32 mouse cellular contexts compared by ENCODE assay signal in genomic region chr4:103335134-103335533, GRCm38 (mm10). TPM values are rescaled to one million over a fixed set of nuclear protein-coding genes. Genes with fewer than 3 reads are reported as not detected.
DNase-seq lines count a peak whose midpoint lies in the region; ATAC-seq and TF ChIP-seq lines count a peak whose summit lies in the region.
"Had no signal": no experiment of that assay in that cellular context is flagged by ENCODE, and none has a peak within 500 bp of the region (broad histone marks: within the 10 kb centered on the region; RNA-seq: fewer than 3 reads in every experiment).

No protein-coding gene starts in this region.

- no peaks in the 10 kb centered on the region for H3K79me2 ChIP-seq in liver, adult 2 months (ENCODE audit: control insufficient read depth, insufficient read depth, low read length)

- peak; percentile 78 for TF ChIP-seq EP300 in liver, postnatal 0 days (IDR thresholded peaks at IDR 0.05; ENCODE audit: low read depth)

- H3K9me3 ChIP-seq in liver, embryonic 12.5 days (replicated peaks) = no peaks in the 10 kb centered on the region
- no peaks in the 10 kb centered on the region for H3K9me3 ChIP-seq in liver, postnatal 0 days (ENCODE audit: low read length)
- H3K9me3 ChIP-seq: embryonic facial prominence, embryonic 13.5 days; embryonic facial prominence, embryonic 15.5 days; forebrain, embryonic 10.5 days; forebrain, embryonic 12.5 days; forebrain, embryonic 15.5 days had no signal

- no peak for TF ChIP-seq POLR2A in liver, adult 2 months (IDR thresholded peaks at IDR 0.05; ENCODE audit: extremely low read depth, insufficient read depth, low read length)
- TF ChIP-seq POLR2A in bone marrow macrophage, adult 2 months (IDR thresholded peaks at IDR 0.05; ENCODE audit: borderline replicate concordance, low read depth, low read length) = no peak

- no peak overlapping the region for H3K27ac ChIP-seq in liver, adult 2 months (replicated peaks; ENCODE audit: insufficient read depth, low read depth, low read length)
- no peak overlapping the region for H3K27ac ChIP-seq in liver, embryonic 12.5 days
- H3K27ac ChIP-seq in liver, postnatal 0 days (ENCODE audit: low read depth) = peak overlapping the region; percentile 19; the same call in 1 of the 2 replicates
- H3K27ac ChIP-seq in bone marrow macrophage, adult 2 months (ENCODE audit: insufficient read depth, low read depth, low read length) = peak overlapping the region; percentile 88
- H3K27ac ChIP-seq: embryonic facial prominence, embryonic 13.5 days; embryonic facial prominence, embryonic 15.5 days; forebrain, embryonic 10.5 days; forebrain, embryonic 12.5 days; forebrain, embryonic 15.5 days had no signal

- H3K4me1 ChIP-seq in liver, adult 2 months (ENCODE audit: control insufficient read depth, insufficient read depth, low read length) = no peaks in the 10 kb centered on the region
- H3K4me1 ChIP-seq in liver, embryonic 12.5 days = no peaks in the 10 kb centered on the region
- no peaks in the 10 kb centered on the region for H3K4me1 ChIP-seq in liver, postnatal 0 days (ENCODE audit: insufficient read depth)
- peaks cover 12% of the 10 kb centered on the region for H3K4me1 ChIP-seq in bone marrow macrophage, adult 2 months (ENCODE audit: control insufficient read depth, insufficient read depth, low read length)
- H3K4me1 ChIP-seq: embryonic facial prominence, embryonic 13.5 days; embryonic facial prominence, embryonic 15.5 days; forebrain, embryonic 12.5 days; forebrain, embryonic 15.5 days had no signal

- H3K27me3 ChIP-seq in liver, adult 2 months (ENCODE audit: control insufficient read depth, insufficient read depth, low read length) = no peaks in the 10 kb centered on the region
- H3K27me3 ChIP-seq in liver, embryonic 12.5 days (replicated peaks) = no peaks in the 10 kb centered on the region
- H3K27me3 ChIP-seq in liver, postnatal 0 days (ENCODE audit: insufficient read depth, low read length) = no peaks in the 10 kb centered on the region
- H3K27me3 ChIP-seq: embryonic facial prominence, embryonic 13.5 days; embryonic facial prominence, embryonic 15.5 days; forebrain, embryonic 15.5 days had no signal

- no peak for TF ChIP-seq CTCF in liver, adult 2 months (IDR thresholded peaks at IDR 0.05; ENCODE audit: low read depth, low read length)
- no peak for TF ChIP-seq CTCF in liver, postnatal 0 days (IDR thresholded peaks at IDR 0.05; ENCODE audit: low read depth)
- TF ChIP-seq CTCF in bone marrow macrophage, adult 2 months (IDR thresholded peaks at IDR 0.05; ENCODE audit: low read depth, low read length) = no peak

- H3K4me3 ChIP-seq in liver, adult 2 months (ENCODE audit: insufficient read depth, low read depth, low read length) = no peak overlapping the region
- H3K4me3 ChIP-seq in liver, embryonic 12.5 days = no peak overlapping the region
- no peak overlapping the region for H3K4me3 ChIP-seq in liver, postnatal 0 days (ENCODE audit: low read depth, low read length)
- H3K4me3 ChIP-seq in bone marrow macrophage, adult 2 months (ENCODE audit: insufficient read depth, low read length) = no peak overlapping the region
- H3K4me3 ChIP-seq: embryonic facial prominence, embryonic 13.5 days; embryonic facial prominence, embryonic 15.5 days; erythroblast, embryonic 14.5 days; forebrain, embryonic 10.5 days; forebrain, embryonic 12.5 days; forebrain, embryonic 15.5 days had no signal

- peaks cover 25% of the 10 kb centered on the region for H3K36me3 ChIP-seq in liver, adult 2 months (ENCODE audit: control insufficient read depth, insufficient read depth, low read length)
- H3K36me3 ChIP-seq in liver, embryonic 12.5 days = peaks cover 21% of the 10 kb centered on the region
- H3K36me3 ChIP-seq in liver, postnatal 0 days (replicated peaks; ENCODE audit: insufficient read depth, low read length) = peaks cover 8% of the 10 kb centered on the region
- H3K36me3 ChIP-seq: forebrain, embryonic 12.5 days had no signal

- WGBS in liver, adult 2 months = 45% methylated on average over 5 of the region's 5 CpGs
- 73% methylated on average over 5 of the region's 5 CpGs for WGBS in liver, embryonic 12.5 days (ENCODE audit: insufficient replicate concordance)
- 68% methylated on average over 5 of the region's 5 CpGs for WGBS in liver, postnatal 0 days (ENCODE audit: insufficient replicate concordance)

- H3K9ac ChIP-seq in liver, adult 2 months (ENCODE audit: low read depth, low read length) = no peak overlapping the region
- no peak overlapping the region for H3K9ac ChIP-seq in liver, embryonic 12.5 days
- no peak overlapping the region for H3K9ac ChIP-seq in liver, postnatal 0 days (replicated peaks)
- H3K9ac ChIP-seq: embryonic facial prominence, embryonic 13.5 days; embryonic facial prominence, embryonic 15.5 days; forebrain, embryonic 12.5 days; forebrain, embryonic 15.5 days; forebrain, postnatal 0 days had no signal

- ATAC-seq in liver, embryonic 12.5 days = no peak
- peak; percentile 99 for ATAC-seq in liver, postnatal 0 days
- ATAC-seq: forebrain, embryonic 15.5 days; forebrain, postnatal 0 days had no signal

- DNase-seq in liver, adult 2 months (ENCODE audit: extremely low read depth, low read depth, low spot score) = peak; percentile 46
- peak; percentile 13 for DNase-seq in liver, postnatal 0 days
- no peak for DNase-seq in liver
- DNase-seq in adipocyte (ENCODE audit: low spot score) = peak; percentile 5
- no peak for DNase-seq in spleen, adult 18-20 months
- no peak for DNase-seq in left cerebral cortex, adult 11 months (ENCODE audit: low spot score)
- DNase-seq: adrenal gland, adult 8-10 months; adrenal gland, postnatal 14 days; adrenal gland, postnatal 36 days; cerebellum, adult 11 months; cerebellum, adult 18-20 months; cerebellum, adult 8-10 months; cerebellum, adult 9-11 months; cerebellum, postnatal 14 days; cerebellum, postnatal 36 days; embryo, embryonic 11 days; forebrain, postnatal 0 days had no signal

- H3K4me2 ChIP-seq in liver, embryonic 12.5 days = no peak overlapping the region
- H3K4me2 ChIP-seq in liver, postnatal 0 days (ENCODE audit: low read depth, low read length) = no peak overlapping the region
- H3K4me2 ChIP-seq: embryonic facial prominence, embryonic 13.5 days; embryonic facial prominence, embryonic 15.5 days; forebrain, embryonic 12.5 days; forebrain, embryonic 15.5 days had no signal

RNA-seq across cellular contexts. Expression of gene Oma1, which starts 21.5 kb away (rescaled TPM):
- total RNA-seq in liver, adult 2 months (2014; rRNA removed) = 16.0 and 16.6 TPM in 2 replicates
- polyA plus RNA-seq in liver, adult 2 months (2012; rRNA removed) = 12.3 and 14.2 TPM in 2 replicates
- polyA plus RNA-seq in liver, embryonic 12.5 days (2016; fragmentation: Nextera tagmentation; extraction: Ambion mirVana) = 16.5 and 17.3 TPM in 2 replicates
- 10.3 and 11.4 TPM in 2 replicates for polyA plus RNA-seq in liver, postnatal 0 days (2015; fragmentation: Nextera tagmentation; extraction: Ambion mirVana)
- polyA plus RNA-seq in bone marrow macrophage, adult 2 months (2012; ENCODE audit: insufficient read depth, insufficient read length, missing spikeins) = 19.9 and 20.3 TPM in 2 replicates

RNA-seq across cellular contexts. Expression of gene 4921539E11Rik, which starts 44.5 kb away (rescaled TPM):
- total RNA-seq in liver, adult 2 months (2014; rRNA removed) = not detected in 2 replicates
- polyA plus RNA-seq in liver, adult 2 months (2012; rRNA removed) = not detected in 2 replicates
- polyA plus RNA-seq in liver, embryonic 12.5 days (2016; fragmentation: Nextera tagmentation; extraction: Ambion mirVana) = not detected in 2 replicates
- polyA plus RNA-seq in liver, postnatal 0 days (2015; fragmentation: Nextera tagmentation; extraction: Ambion mirVana) = not detected in 2 replicates
- not detected in 2 replicates for polyA plus RNA-seq in bone marrow macrophage, adult 2 months (2012; ENCODE audit: insufficient read depth, insufficient read length, missing spikeins)
- total RNA-seq: adrenal gland, adult 18-20 months; adrenal gland, adult 8-10 months; adrenal gland, postnatal 14 days; adrenal gland, postnatal 36 days; common myeloid progenitor, adult 5-6 weeks; ES-E14; forebrain, postnatal 0 days; MEL had no signal
- polyA plus RNA-seq: brain, embryonic 14.5 days; C2C12; embryonic facial prominence, embryonic 11.5 days; embryonic facial prominence, embryonic 13.5 days; embryonic facial prominence, embryonic 15.5 days; erythroblast, embryonic 14.5 days; forebrain, embryonic 10.5 days; forebrain, embryonic 15.5 days; forebrain, postnatal 0 days had no signal

Comparison
In these comparisons a context has a peak if more than half of its experiments do, and no peak if none do; other contexts are left out.
1. DNase-seq: peak in liver, adult 2 months (single experiment), liver, postnatal 0 days (single experiment) and adipocyte (single experiment); none in liver (single experiment), spleen, adult 18-20 months (0 of 2) and left cerebral cortex, adult 11 months (single experiment).
2. H3K27ac ChIP-seq: peak in liver, postnatal 0 days (single experiment) and bone marrow macrophage, adult 2 months (single experiment); none in liver, adult 2 months (single experiment) and liver, embryonic 12.5 days (single experiment).